Mouse (Mus musculus): ENCODE results near the gene Prkg1. TPM values are rescaled to one million over a fixed set of nuclear protein-coding genes. Genes with fewer than 3 reads are reported as not detected.

Prkg1 gene
- total and polyA plus RNA-seq, 3 experiments, result not detected

- Histone ChIP-seq H3K27ac (ENCODE audit: control insufficient read depth, low read depth, low read length) (no peak overlapping the region), H3K27me3 (ENCODE audit: control insufficient read depth in 1 of 2, insufficient read depth in 2 of 2, low read length in 2 of 2) (no peaks in the 10 kb centered on the region), H3K4me1 (ENCODE audit: control insufficient read depth in 1 of 2, insufficient read depth in 2 of 2, low read length in 2 of 2) (no peaks in the 10 kb centered on the region), H3K36me3 (ENCODE audit: control insufficient read depth in 1 of 2, insufficient read depth in 2 of 2, low read length in 2 of 2) (no peaks in the 10 kb centered on the region), H3K9ac (ENCODE audit: control insufficient read depth, low read depth, low read length, poor library complexity, severe bottlenecking) (no peak overlapping the region), H3K79me2 (ENCODE audit: control insufficient read depth, insufficient read depth, low read length, poor library complexity) (no peaks in the 10 kb centered on the region), H3K4me3 (ENCODE audit: control insufficient read depth in 1 of 2, insufficient read depth in 1 of 2, low read depth in 2 of 2, low read length in 2 of 2) (no peak overlapping the region), H3K9me3 (replicated peaks; ENCODE audit: insufficient read depth, low read length) (no peaks in the 10 kb centered on the region)
- DNase-seq (ENCODE audit: low read depth, low spot score), result no peak
- no peak for TF ChIP-seq SIN3A (IDR thresholded peaks at IDR 0.05; ENCODE audit: low read length)
- TF ChIP-seq USF1 (IDR thresholded peaks at IDR 0.05; ENCODE audit: low read depth, low read length), result no peak
- TF ChIP-seq MYC (IDR thresholded peaks at IDR 0.05; ENCODE audit: low read depth, low read length), result no peak
- TF ChIP-seq TAL1 (IDR thresholded peaks at IDR 0.05; ENCODE audit: low read length), result no peak
- no peak for TF ChIP-seq MAZ (IDR thresholded peaks at IDR 0.05; ENCODE audit: low read depth, low read length)
- no peak for TF ChIP-seq MYB (IDR thresholded peaks at IDR 0.05; ENCODE audit: low read depth, low read length)
- no peak for TF ChIP-seq JUND (IDR thresholded peaks at IDR 0.05; ENCODE audit: low read depth, low read length)
- TF ChIP-seq EP300 (IDR thresholded peaks at IDR 0.05; ENCODE audit: low read depth in 1 of 2, low read length in 2 of 2), result no peak
- no peak for TF ChIP-seq TCF12 (IDR thresholded peaks at IDR 0.05; ENCODE audit: low read depth, low read length)
- TF ChIP-seq MAFK (IDR thresholded peaks at IDR 0.05; ENCODE audit: borderline replicate concordance, low read depth, low read length), result no peak
- TF ChIP-seq ZKSCAN1 (IDR thresholded peaks at IDR 0.05; ENCODE audit: low read depth, low read length), result no peak
- no peak for TF ChIP-seq MAX (IDR thresholded peaks at IDR 0.05; ENCODE audit: low read length)
- TF ChIP-seq ETS1 (IDR thresholded peaks at IDR 0.05; ENCODE audit: low read depth, low read length), result no peak
- TF ChIP-seq TBP (IDR thresholded peaks at IDR 0.05; ENCODE audit: low read depth, low read length), result no peak
- TF ChIP-seq ZMIZ1 (IDR thresholded peaks at IDR 0.05; ENCODE audit: low read depth, low read length), result no peak
- no peak for TF ChIP-seq CHD2 (IDR thresholded peaks at IDR 0.05; ENCODE audit: low read length)
- no peak for TF ChIP-seq ZC3H11A (IDR thresholded peaks at IDR 0.05; ENCODE audit: low read depth, low read length)
- no peak for TF ChIP-seq POLR2A (IDR thresholded peaks at IDR 0.05; ENCODE audit: control insufficient read depth in 1 of 2, insufficient read depth in 1 of 2, low read depth in 1 of 2, low read length in 2 of 2, poor library complexity in 1 of 2)
Observed at GRCm38 (mm10) chr19:31104764-31105163, 660.1 kb downstream of the Prkg1 start.

- no peak for TF ChIP-seq MXI1 (IDR thresholded peaks at IDR 0.05; ENCODE audit: low read depth, low read length)
- TF ChIP-seq ELF1 (IDR thresholded peaks at IDR 0.05; ENCODE audit: low read depth, low read length), result no peak
- no peak for TF ChIP-seq USF2 (IDR thresholded peaks at IDR 0.05; ENCODE audit: borderline replicate concordance in 1 of 2, insufficient read depth in 1 of 2, low read depth in 1 of 2, low read length in 2 of 2)
- no peak for TF ChIP-seq CHD2 (IDR thresholded peaks at IDR 0.05; ENCODE audit: low read length)
- no peak for TF ChIP-seq POLR2AphosphoS2 (IDR thresholded peaks at IDR 0.05; ENCODE audit: low read length)
- no peak for TF ChIP-seq CTCF (IDR thresholded peaks at IDR 0.05 in 2 of 3, conservative IDR thresholded peaks at IDR 0.05 in 1 of 3; ENCODE audit: control insufficient read depth in 1 of 3, insufficient read depth in 1 of 3, low read depth in 2 of 3, low read length in 3 of 3, poor library complexity in 1 of 3, severe bottlenecking in 1 of 3)
- TF ChIP-seq JUND (IDR thresholded peaks at IDR 0.05; ENCODE audit: low read depth, low read length), result no peak
- no peak for TF ChIP-seq ZMIZ1 (IDR thresholded peaks at IDR 0.05; ENCODE audit: low read depth, low read length)
- no peak for TF ChIP-seq ZNF384 (IDR thresholded peaks at IDR 0.05; ENCODE audit: low read depth, low read length)
- no peak for TF ChIP-seq MAZ (IDR thresholded peaks at IDR 0.05; ENCODE audit: low read depth, low read length)
- TF ChIP-seq KAT2A (conservative IDR thresholded peaks at IDR 0.05; ENCODE audit: low read depth, low read length), result no peak
- TF ChIP-seq NRF1 (IDR thresholded peaks at IDR 0.05; ENCODE audit: insufficient read depth, low read depth, low read length, poor library complexity, severe bottlenecking), result no peak
- no peak for TF ChIP-seq SMC3 (IDR thresholded peaks at IDR 0.05; ENCODE audit: low read depth, low read length)
- TF ChIP-seq USF1 (IDR thresholded peaks at IDR 0.05; ENCODE audit: low read depth, low read length), result no peak
- no peak for TF ChIP-seq GABPA (IDR thresholded peaks at IDR 0.05; ENCODE audit: low read depth, low read length)
- no peak for TF ChIP-seq TCF12 (IDR thresholded peaks at IDR 0.05; ENCODE audit: low read depth, low read length)
- no peak for TF ChIP-seq MAX (IDR thresholded peaks at IDR 0.05; ENCODE audit: low read length)
- TF ChIP-seq SIN3A (IDR thresholded peaks at IDR 0.05; ENCODE audit: low read length), result no peak
- no peak for TF ChIP-seq MAFK (IDR thresholded peaks at IDR 0.05; ENCODE audit: borderline replicate concordance, low read depth, low read length)
- TF ChIP-seq NELFE (IDR thresholded peaks at IDR 0.05; ENCODE audit: low read depth, low read length), result no peak
- Histone ChIP-seq H3K27me3 (ENCODE audit: control insufficient read depth in 1 of 2, insufficient read depth in 2 of 2, low read length in 2 of 2) (no peaks in the 10 kb centered on the region), H3K27ac (ENCODE audit: control insufficient read depth, low read depth, low read length) (no peak overlapping the region), H3K36me3 (ENCODE audit: control insufficient read depth in 1 of 2, insufficient read depth in 2 of 2, low read length in 2 of 2) (no peaks in the 10 kb centered on the region), H3K4me1 (ENCODE audit: control insufficient read depth in 1 of 2, insufficient read depth in 2 of 2, low read length in 2 of 2) (no peaks in the 10 kb centered on the region), H3K9me3 (replicated peaks; ENCODE audit: insufficient read depth, low read length) (no peaks in the 10 kb centered on the region), H3K4me3 (ENCODE audit: control insufficient read depth in 1 of 2, insufficient read depth in 1 of 2, low read depth in 2 of 2, low read length in 2 of 2) (no peak overlapping the region), H3K9ac (ENCODE audit: control insufficient read depth, low read depth, low read length, poor library complexity, severe bottlenecking) (no peak overlapping the region), H3K79me2 (ENCODE audit: control insufficient read depth, insufficient read depth, low read length, poor library complexity) (no peaks in the 10 kb centered on the region)
- DNase-seq (ENCODE audit: low read depth, low spot score), result no peak
Observed at GRCm38 (mm10) chr19:31099369-31099768, 665.5 kb downstream of the Prkg1 start.

All from MEL (cell line).